Mouse (Mus musculus) G1E (cell line): ENCODE measurements around the gene Ap1g1. TPM values are rescaled to one million over a fixed set of nuclear protein-coding genes. Genes with fewer than 3 reads are reported as not detected.
"Not testable (repeated sequence)": the region's sequence is repeated elsewhere in the genome, so short reads cannot be mapped to it uniquely, and the experiment has no call there.

ENCODE experiments used
- ATAC-seq: 2 replicates; pipeline ENCODE4 v1.8.0; 2016; ENCODE audit warnings: mild to moderate bottlenecking; ENCODE audit not compliant: insufficient number of reproducible peaks, poor library complexity, low FRiP score, severe bottlenecking; ENCODE audit errors: extremely low read depth
- DNase-seq: peaks from one replicate; pipeline ENCODE4 v3.0.0; 2012; ENCODE audit warnings: low spot score
- H3K27me3 ChIP-seq: 2 replicates; pipeline ENCODE4 v1.6.1; 2012; ENCODE audit warnings: mild to moderate bottlenecking, low read length, inconsistent platforms; ENCODE audit not compliant: insufficient read depth
- H3K36me3 ChIP-seq: replicated peaks from 2 replicates; pipeline ENCODE3; 2012; ENCODE audit warnings: mild to moderate bottlenecking, inconsistent platforms
- H3K4me1 ChIP-seq: 2 replicates; pipeline ENCODE4 v1.6.1; 2012; ENCODE audit warnings: low read depth, low read length, inconsistent platforms, mixed read lengths; ENCODE audit not compliant: insufficient read depth
- H3K4me3 ChIP-seq: 2 replicates; pipeline ENCODE4 v1.5.1; 2012; ENCODE audit warnings: low read depth, mild to moderate bottlenecking, inconsistent platforms, low read length, moderate library complexity, mixed read lengths
- H3K9me3 ChIP-seq: replicated peaks from 2 replicates; pipeline ENCODE4 v1.6.1; 2012; ENCODE audit warnings: inconsistent platforms
- CTCF ChIP-seq: IDR thresholded peaks from 2 replicates; pipeline ENCODE4 v1.5.1; 2012; ENCODE audit warnings: low read depth, low read length, inconsistent platforms, mixed read lengths
- GATA1 ChIP-seq: IDR thresholded peaks from 2 replicates; pipeline ENCODE4 v1.6.1; 2012; ENCODE audit warnings: borderline replicate concordance, low read length, inconsistent platforms, mixed read lengths
- GATA2 ChIP-seq: IDR thresholded peaks from 2 replicates; pipeline ENCODE4 v1.6.1; 2012; ENCODE audit warnings: low read depth, low read length, inconsistent platforms, borderline replicate concordance
- POLR2AphosphoS5 ChIP-seq: IDR thresholded peaks from 2 replicates; pipeline ENCODE4 v1.6.1; 2012; ENCODE audit warnings: low read depth, low read length, inconsistent platforms; ENCODE audit not compliant: insufficient replicate concordance
- TAL1 ChIP-seq: conservative IDR thresholded peaks from 2 replicates; pipeline ENCODE4 v1.6.1; 2012; ENCODE audit warnings: low read depth, low read length, inconsistent platforms, mixed read lengths
- polyA plus RNA-seq: library from polyadenylated mRNA; stranded (reverse); fragments of >175 nt; gene quantifications from 2 replicates; pipeline ENCODE4 v1.2.3, GENCODE M21; 2012
- total RNA-seq, 2 experiments: library from RNA; stranded (forward) in 1 of 2; stranded (reverse) in 1 of 2; fragments of 200-1000 nt in 1 of 2; fragments of >200 nt in 1 of 2; fragmentation: Nextera tagmentation in 1 of 2; gene quantifications; 2 replicates each; pipeline ENCODE4 v1.2.3; 2014 to 2017

The Ap1g1 gene
- total and polyA plus RNA-seq, 3 experiments = 73.7 to 114 (median 87.5) TPM

DNA sequence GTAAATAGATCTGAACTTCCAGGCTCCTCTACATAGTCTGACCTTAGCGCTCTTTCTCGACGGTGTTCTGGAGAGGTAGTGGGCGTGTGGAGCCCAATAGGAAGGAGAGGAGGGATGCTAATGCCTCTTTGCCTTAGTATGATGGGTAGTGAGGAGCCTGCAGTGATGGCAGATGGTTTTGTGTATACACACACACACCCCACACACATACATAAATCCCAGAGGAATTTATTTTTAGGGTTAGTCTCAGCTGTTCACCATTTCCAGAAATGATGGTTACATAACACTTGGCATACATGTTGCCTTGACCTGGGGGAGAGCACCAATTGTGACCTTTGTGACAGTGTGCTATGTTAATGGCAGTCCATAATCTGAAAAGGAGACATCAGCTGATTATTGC, 87.2 kb downstream of the Ap1g1 start:
- DNase-seq (no peak), ATAC-seq (no peak)
- Histone ChIP-seq H3K27me3 (no peaks in the 10 kb centered on the region), H3K36me3 (peaks cover 28% of the 10 kb centered on the region), H3K4me1 (peaks cover 70% of the 10 kb centered on the region), H3K9me3 (no peaks in the 10 kb centered on the region), H3K4me3 (peak overlapping the region; percentile 40; the same call in 1 of the 2 replicates)
- TF ChIP-seq GATA2 (no peak), TAL1 (no peak), POLR2AphosphoS5 (no peak), GATA1 (no peak), CTCF (no peak)

DNA sequence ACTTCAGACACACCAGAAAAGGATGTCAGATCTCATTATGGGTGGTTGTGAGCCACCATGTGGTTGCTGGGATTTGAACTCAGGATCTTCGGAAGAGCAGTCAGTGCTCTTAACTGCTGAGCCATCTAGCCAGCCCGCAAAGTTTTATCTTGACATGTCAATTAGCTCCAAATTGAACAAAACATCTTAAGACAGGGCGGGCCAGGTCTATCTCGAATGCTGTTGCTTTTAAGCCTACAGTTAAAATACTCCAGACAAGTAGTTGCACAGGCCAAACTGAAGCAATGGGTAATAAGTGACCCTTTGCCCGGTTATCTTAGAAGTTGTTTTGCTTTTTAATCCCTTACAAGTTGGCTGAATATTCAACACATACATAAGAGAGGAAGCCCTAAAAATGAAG, 88.3 kb downstream of the Ap1g1 start:
- H3K9me3 ChIP-seq = no peaks in the 10 kb centered on the region
- no peaks in the 10 kb centered on the region for H3K27me3 ChIP-seq
- H3K36me3 ChIP-seq = peaks cover 22% of the 10 kb centered on the region
- DNase-seq (no peak), ATAC-seq (no peak)
- no peak overlapping the region for H3K4me3 ChIP-seq
- H3K4me1 ChIP-seq = peaks cover 72% of the 10 kb centered on the region
- TF ChIP-seq CTCF (no peak), GATA1 (no peak), GATA2 (no peak), TAL1 (no peak), POLR2AphosphoS5 (no peak)

- H3K4me3 ChIP-seq = peak within 1 kb of the TSS; percentile 94
- H3K36me3 ChIP-seq = peaks cover 16% of the 10 kb centered on the region
- DNase-seq = peak; percentile 87
- H3K9me3 ChIP-seq = no peaks in the 10 kb centered on the region
- peaks cover 71% of the 10 kb centered on the region for H3K4me1 ChIP-seq
- ATAC-seq = peak; percentile 86
- TF ChIP-seq GATA2 = no peak
- TF ChIP-seq GATA1 = no peak
- TF ChIP-seq CTCF = no peak
- TF ChIP-seq TAL1 = no peak
- no peak for TF ChIP-seq POLR2AphosphoS5
- H3K27me3 ChIP-seq = no peaks in the 10 kb centered on the region
These were observed 89.8 kb downstream of the Ap1g1 start, which contains the start of gene Phlpp2 for GRCm38 (mm10) chr8:109868003-109868679. Gene Phlpp2, plus strand, starts transcription at chr8:109868542.

- Histone ChIP-seq H3K27me3 (no peaks in the 10 kb centered on the region), H3K4me1 (peaks cover 70% of the 10 kb centered on the region), H3K4me3 (peak overlapping the region; percentile 94), H3K36me3 (peaks cover 19% of the 10 kb centered on the region), H3K9me3 (no peaks in the 10 kb centered on the region)
- no peak for ATAC-seq
- peak; percentile 53 for DNase-seq
- TF ChIP-seq POLR2AphosphoS5 = no peak
- TF ChIP-seq CTCF = no peak
- no peak for TF ChIP-seq GATA1
- no peak for TF ChIP-seq TAL1
- TF ChIP-seq GATA2 = no peak
These were observed 90.5 kb downstream of the Ap1g1 start for GRCm38 (mm10) chr8:109868680-109869361.

DNA sequence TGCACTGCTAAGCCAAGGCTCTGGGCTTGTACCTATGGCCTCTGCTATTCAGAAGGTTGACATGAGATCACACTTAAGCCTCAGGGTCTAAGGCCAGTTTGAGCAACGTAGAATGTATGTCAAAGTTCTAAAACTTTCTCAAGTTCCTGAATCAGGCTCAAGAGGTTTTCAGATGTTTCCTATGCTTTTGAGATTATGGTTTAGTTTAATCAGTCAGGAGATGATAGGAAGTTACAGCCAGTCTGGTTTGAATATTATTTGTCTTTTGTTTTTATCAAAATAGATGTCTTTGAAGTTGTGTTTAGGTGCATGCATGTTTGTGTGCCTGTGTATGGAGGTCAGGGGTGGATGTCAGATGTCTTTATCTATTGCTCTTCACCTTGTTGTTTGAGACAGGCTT, 92.7 kb downstream of the Ap1g1 start:
- TF ChIP-seq GATA1 = no peak
- no peak for TF ChIP-seq CTCF
- no peak for TF ChIP-seq POLR2AphosphoS5
- no peak for TF ChIP-seq TAL1
- TF ChIP-seq GATA2 = no peak
- H3K27me3 ChIP-seq = no peaks in the 10 kb centered on the region
- no peaks in the 10 kb centered on the region for H3K9me3 ChIP-seq
- ATAC-seq (no peak), DNase-seq (no peak)
- no peak overlapping the region for H3K4me3 ChIP-seq
- peaks cover 61% of the 10 kb centered on the region for H3K4me1 ChIP-seq
- H3K36me3 ChIP-seq = peaks cover 32% of the 10 kb centered on the region

DNA sequence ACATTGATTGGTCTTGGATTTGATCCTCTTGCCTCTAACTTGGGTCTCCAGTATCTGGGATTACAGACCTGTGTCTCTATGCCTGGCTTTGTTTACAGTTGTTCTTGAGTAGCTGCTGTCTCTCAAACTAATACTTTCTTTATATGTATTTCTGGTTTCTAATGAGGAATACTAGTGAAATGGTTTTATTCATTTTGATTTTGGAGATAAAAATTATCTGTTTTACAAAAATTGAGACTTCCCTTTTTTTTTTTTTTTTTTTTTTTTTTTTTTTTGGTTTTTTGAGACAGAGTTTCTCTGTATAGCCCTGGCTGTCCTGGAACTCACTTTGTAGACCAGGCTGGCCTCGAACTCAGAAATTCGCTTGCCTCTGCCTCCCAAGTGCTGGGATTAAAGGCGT, 95.4 kb downstream of the Ap1g1 start:
- not testable (repeated sequence) for H3K9me3 ChIP-seq, H3K4me3 ChIP-seq, H3K27me3 ChIP-seq, ATAC-seq, DNase-seq
- H3K4me1 ChIP-seq = peaks cover 43% of the 10 kb centered on the region
- peaks cover 56% of the 10 kb centered on the region for H3K36me3 ChIP-seq
